Mouse (Mus musculus) macrophage (primary cell): ENCODE data around the gene Arl2bp. TPM values are rescaled to one million over a fixed set of nuclear protein-coding genes. Genes with fewer than 3 reads are reported as not detected.

ENCODE experiments used
- H3K27ac ChIP-seq: fragments of 350-480 bp; formaldehyde crosslinking; 2 replicates; pipeline ENCODE4 v1.9.0; 2021
- H3K36me3 ChIP-seq: fragments of 350-480 bp; formaldehyde crosslinking; 2 replicates; pipeline ENCODE4 v1.9.0; 2021; ENCODE audit errors: inconsistent target
- H3K4me3 ChIP-seq: fragments of 350-480 bp; formaldehyde crosslinking; 2 replicates; pipeline ENCODE4 v1.9.0; 2021; ENCODE audit errors: inconsistent target
- H3K79me2 ChIP-seq: fragments of 350-480 bp; formaldehyde crosslinking; 2 replicates; pipeline ENCODE4 v1.9.0; 2021; ENCODE audit errors: inconsistent target
- WGBS: methylation state at CpG from one replicate; pipeline ENCODE4 v1.1.7; 2026; ENCODE audit warnings: inconsistent platforms; ENCODE audit not compliant: missing documents; 5-methylcytosine and 5-hydroxymethylcytosine counted together
- polyA plus RNA-seq: library from polyadenylated mRNA; stranded (reverse); fragments of 250-400 nt; gene quantifications from 3 replicates; pipeline ENCODE4 v1.2.4, GENCODE M21; 2018; ENCODE audit warnings: inconsistent platforms

Gene Arl2bp
- polyA plus RNA-seq, 1 experiment from 2014 or later: 117 TPM

DNA sequence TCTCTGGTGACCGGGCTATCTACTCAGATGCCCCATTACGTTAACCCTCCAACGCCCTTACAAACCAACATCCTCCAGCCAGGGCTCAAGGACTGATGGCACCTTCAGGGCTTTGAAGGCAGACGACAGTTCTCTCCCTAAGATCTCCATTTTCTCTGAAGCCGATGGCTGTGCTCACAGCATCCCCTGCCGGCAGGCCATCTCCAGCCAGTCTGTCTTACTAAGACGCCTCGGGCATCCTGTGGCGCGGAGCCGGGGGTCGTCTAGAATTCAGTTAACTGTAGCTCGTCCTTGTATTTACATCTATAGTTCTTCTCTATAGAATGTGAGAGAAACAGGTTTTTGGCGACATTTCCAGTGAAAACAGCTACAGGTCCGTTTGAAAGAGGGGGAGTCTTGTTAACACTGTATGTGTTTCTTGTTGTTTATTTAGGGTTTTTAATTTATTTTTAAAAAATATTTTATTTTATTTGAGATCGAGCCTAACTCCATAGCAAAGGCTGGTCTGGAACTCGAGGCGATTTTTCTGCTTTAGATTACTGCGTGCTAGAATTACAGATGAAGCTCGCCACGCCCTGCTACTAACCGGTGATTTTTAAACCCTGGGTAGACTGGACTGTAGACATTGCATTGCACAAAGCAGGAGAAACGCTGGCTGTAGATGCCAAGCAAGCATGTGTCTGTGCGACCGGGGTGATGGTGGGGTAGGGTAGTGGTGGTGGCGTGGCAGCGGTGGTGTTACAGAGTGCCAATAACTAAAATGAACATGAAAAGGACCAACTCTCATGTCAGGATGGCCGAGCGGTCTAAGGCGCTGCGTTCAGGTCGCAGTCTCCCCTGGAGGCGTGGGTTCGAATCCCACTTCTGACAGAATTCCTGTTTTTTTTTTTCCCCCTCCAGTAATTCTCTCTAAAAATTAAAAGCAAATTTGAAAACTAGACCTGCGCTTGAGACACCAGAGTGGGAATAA is 36.7 kb downstream of the Arl2bp start:
- WGBS: under 1% methylated on average over 35 of the region's 35 CpGs
- no peak overlapping the region for H3K27ac ChIP-seq
- H3K79me2 ChIP-seq: no peaks in the 10 kb centered on the region
- H3K4me3 ChIP-seq: peak overlapping the region; percentile 65
- H3K36me3 ChIP-seq: no peaks in the 10 kb centered on the region

DNA sequence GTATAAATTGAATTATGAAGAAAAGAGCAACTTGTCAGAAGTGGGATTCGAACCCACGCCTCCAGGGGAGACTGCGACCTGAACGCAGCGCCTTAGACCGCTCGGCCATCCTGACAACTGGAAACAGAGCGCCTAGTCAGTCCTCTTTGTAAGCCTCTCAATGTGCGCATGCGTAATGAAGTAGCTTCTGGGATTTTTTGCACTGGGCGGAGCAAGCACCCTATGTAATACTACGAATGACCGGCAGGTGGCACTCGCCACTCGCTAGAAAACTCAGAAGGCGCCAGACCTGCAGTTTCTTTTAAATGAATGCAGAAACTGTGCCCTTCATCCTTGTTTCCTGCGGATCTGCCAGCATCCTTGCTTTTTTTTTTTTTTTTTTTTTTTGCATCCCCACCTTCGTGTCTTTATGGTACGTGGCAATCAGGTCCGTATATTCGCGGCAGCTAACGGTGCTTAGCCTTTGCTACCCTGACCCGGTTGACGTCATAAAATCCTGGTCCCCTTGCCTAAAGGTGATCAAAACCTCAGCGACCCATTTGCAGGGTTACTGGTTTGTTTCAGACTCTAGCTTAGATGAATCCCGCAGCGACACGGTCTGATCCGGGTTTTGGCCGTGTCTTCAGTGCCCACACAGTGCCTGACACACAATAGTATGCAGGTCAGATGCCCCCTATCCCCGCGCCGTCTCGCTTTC is 37.7 kb downstream of the Arl2bp start:
- H3K36me3 ChIP-seq: no peaks in the 10 kb centered on the region
- no peaks in the 10 kb centered on the region for H3K79me2 ChIP-seq
- WGBS: 2% methylated on average over 35 of the region's 35 CpGs
- H3K27ac ChIP-seq: no peak overlapping the region
- peak overlapping the region; percentile 65 for H3K4me3 ChIP-seq

DNA sequence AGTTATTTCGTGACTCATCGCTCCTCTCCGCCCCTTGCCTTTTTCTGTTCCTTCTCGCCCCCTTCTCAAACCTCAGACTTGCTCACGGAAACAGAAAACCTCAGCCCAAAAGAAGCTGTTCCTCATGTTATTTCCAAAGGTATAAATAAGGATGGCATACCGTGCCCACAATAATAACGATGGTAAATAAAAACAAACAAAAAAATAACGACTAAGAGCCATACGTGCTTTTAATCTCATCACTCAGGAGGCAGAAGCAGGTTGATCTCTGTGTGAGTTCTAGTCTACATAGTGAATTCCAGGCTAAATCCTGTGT is 38.2 kb downstream of the Arl2bp start:
- Histone ChIP-seq H3K79me2 (no peaks in the 10 kb centered on the region), H3K27ac (no peak overlapping the region), H3K4me3 (peak overlapping the region; percentile 32), H3K36me3 (no peaks in the 10 kb centered on the region)
- WGBS: 9% methylated on average over 9 of the region's 9 CpGs

- Histone ChIP-seq H3K79me2 (no peaks in the 10 kb centered on the region), H3K36me3 (no peaks in the 10 kb centered on the region), H3K27ac (no peak overlapping the region), H3K4me3 (no peak overlapping the region)
- 90% methylated on average over 10 of the region's 10 CpGs for WGBS
Observed at GRCm38 (mm10) chr8:94705581-94706245, 39.3 kb downstream of the Arl2bp start.

GRCm38 (mm10) chr8:94706732-94707395 is 40.5 kb downstream of the Arl2bp start:
- Histone ChIP-seq H3K36me3 (no peaks in the 10 kb centered on the region), H3K79me2 (no peaks in the 10 kb centered on the region), H3K4me3 (no peak overlapping the region), H3K27ac (no peak overlapping the region)
- WGBS: 90% methylated on average over 9 of the region's 9 CpGs

DNA sequence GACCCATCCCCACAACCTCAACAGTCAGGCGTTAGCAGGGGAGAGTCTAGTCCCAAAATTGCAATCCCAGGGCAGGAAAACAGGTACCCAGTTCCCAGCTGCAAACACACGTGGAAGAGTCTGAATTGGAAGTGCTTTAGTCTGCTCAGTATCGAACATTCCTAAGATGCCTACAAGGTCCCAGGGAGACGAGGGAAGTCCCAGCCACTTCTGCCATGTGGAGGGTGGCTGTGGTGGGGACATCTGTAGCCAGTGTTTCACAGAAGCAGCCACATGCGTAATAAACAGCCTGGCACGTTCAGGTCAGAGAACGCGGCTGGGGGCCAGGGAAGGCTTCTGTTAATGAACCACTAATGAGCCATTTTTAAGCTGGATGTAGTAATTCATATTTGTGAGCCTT is 43.9 kb downstream of the Arl2bp start:
- Histone ChIP-seq H3K36me3 (no peaks in the 10 kb centered on the region), H3K4me3 (no peak overlapping the region), H3K27ac (no peak overlapping the region), H3K79me2 (no peaks in the 10 kb centered on the region)
- WGBS: 65% methylated on average over 8 of the region's 8 CpGs

DNA sequence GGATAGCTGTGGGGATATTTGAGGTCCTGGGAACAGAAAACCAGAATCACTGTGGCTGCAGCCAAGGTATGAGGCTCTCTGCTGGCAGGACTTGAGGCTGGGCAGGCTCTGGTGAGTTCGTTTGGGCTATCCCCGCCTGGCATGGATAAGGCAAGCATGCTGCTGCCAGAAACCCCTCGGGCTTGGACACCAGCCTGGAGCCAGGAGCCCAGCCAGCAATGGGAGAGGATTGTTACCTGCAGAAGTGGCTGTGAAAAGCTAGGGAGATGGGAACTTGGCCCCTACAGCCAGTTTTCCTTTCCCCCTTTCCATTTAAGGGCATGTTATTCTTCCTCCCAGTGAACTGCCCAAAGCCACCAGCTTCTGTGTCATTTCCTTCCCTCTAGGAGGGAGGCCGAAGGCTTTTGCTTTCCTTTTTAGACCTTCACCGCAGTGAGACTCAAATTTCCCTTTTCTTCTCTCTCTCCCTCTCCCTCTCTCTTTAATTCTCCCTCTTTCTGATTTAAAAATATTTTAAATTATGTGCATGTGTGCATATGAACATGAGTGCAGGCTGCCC is 44.8 kb downstream of the Arl2bp start:
- peak overlapping the region; percentile 9; the same call in 1 of the 2 replicates for H3K4me3 ChIP-seq
- no peaks in the 10 kb centered on the region for H3K36me3 ChIP-seq
- H3K79me2 ChIP-seq: no peaks in the 10 kb centered on the region
- WGBS: 17% methylated on average over 5 of the region's 5 CpGs
- peak overlapping the region; percentile 85 for H3K27ac ChIP-seq

GRCm38 (mm10) chr8:94714556-94714955 is 48.2 kb downstream of the Arl2bp start:
- Histone ChIP-seq H3K4me3 (no peak overlapping the region), H3K79me2 (no peaks in the 10 kb centered on the region), H3K36me3 (no peaks in the 10 kb centered on the region), H3K27ac (no peak overlapping the region)
- 61% methylated on average over 5 of the region's 5 CpGs for WGBS

DNA sequence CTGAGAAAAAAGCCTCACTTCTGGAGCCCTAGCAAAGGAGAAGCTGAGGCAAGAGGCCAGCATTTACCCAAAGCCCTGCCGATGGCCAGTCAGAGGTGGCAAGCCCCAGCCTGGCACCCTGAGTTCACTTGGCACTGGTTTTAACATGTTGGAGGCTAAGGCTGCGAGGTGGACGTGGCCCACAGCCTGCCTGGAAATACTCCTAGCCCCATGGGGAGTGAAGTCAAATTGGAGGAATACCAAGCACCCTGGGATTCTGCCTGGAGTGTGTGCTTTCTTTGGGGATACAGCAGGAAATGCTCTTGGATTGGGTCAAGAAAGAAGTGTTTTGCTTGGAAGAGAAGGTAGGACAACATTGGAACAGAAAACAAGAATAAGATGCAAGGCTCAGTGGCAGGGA is 49.5 kb downstream of the Arl2bp start:
- no peaks in the 10 kb centered on the region for H3K36me3 ChIP-seq
- 95% methylated on average over 3 of the region's 3 CpGs for WGBS
- H3K79me2 ChIP-seq: no peaks in the 10 kb centered on the region
- no peak overlapping the region for H3K27ac ChIP-seq
- H3K4me3 ChIP-seq: no peak overlapping the region

DNA sequence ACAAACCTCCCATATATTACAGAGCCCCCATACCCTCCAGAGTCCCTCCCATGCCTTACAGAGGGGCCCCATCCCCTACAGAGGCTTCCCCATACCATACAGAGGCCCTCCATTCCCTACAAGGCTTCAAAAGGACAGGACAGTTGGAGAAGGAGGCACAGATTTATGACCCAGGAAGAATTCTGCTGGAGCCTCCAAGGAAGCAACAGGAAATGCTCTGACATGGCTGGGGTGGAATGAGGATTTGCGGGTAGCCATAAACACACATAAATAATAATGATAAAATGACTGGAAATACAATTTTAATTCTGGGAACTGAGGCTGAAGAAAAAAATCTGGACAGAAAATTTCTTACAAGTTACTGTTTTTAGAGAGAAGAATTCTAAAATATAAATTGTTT is 50.4 kb downstream of the Arl2bp start:
- no peaks in the 10 kb centered on the region for H3K79me2 ChIP-seq
- no peaks in the 10 kb centered on the region for H3K36me3 ChIP-seq
- no peak overlapping the region for H3K4me3 ChIP-seq
- no peak overlapping the region for H3K27ac ChIP-seq
- WGBS: 100% methylated on average over 1 of the region's 1 CpGs

Other genes with a start within 250 kb of the Arl2bp start
- gene Nlrc5, start 232.2 kb upstream of the Arl2bp start, polyA plus RNA-seq: 28.0 to 62.9 TPM (median 33.5 TPM) in 3 replicates
- gene Cpne2, start 133.6 kb upstream of the Arl2bp start, polyA plus RNA-seq: 33.7 to 64.1 TPM (median 62.3 TPM) in 3 replicates
- gene Rspry1, start 64.7 kb upstream of the Arl2bp start, polyA plus RNA-seq: 18.0 to 19.1 TPM (median 18.7 TPM) in 3 replicates
- gene Fam192a, start 64.6 kb upstream of the Arl2bp start, polyA plus RNA-seq: 34.2 to 149 TPM (median 39.7 TPM) in 3 replicates
- not detected in 3 replicates for gene Pllp, start 29.7 kb downstream of the Arl2bp start, polyA plus RNA-seq
- 0.78 to 3.7 TPM (median 0.89 TPM) in 3 replicates for gene Ccl22, start 79.0 kb downstream of the Arl2bp start, polyA plus RNA-seq
- 0.32 to 0.77 TPM (median 0.51 TPM) in 3 replicates for gene Cx3cl1, start 105.4 kb downstream of the Arl2bp start, polyA plus RNA-seq
- gene Ccl17, start 143.9 kb downstream of the Arl2bp start, polyA plus RNA-seq: not detected in 3 replicates
- 15.7 to 29.9 TPM (median 26.3 TPM) in 3 replicates for gene Coq9, start 171.7 kb downstream of the Arl2bp start, polyA plus RNA-seq
- 10.8 to 28.7 TPM (median 20.3 TPM) in 3 replicates for gene Ciapin1, start 171.8 kb downstream of the Arl2bp start, polyA plus RNA-seq
- 23.3 to 33.5 TPM (median 24.0 TPM) in 3 replicates for gene Polr2c, start 190.8 kb downstream of the Arl2bp start, polyA plus RNA-seq
- 1.9 to 2.3 TPM (median 2.0 TPM) in 3 replicates for gene Dok4, start 209.7 kb downstream of the Arl2bp start, polyA plus RNA-seq